Mouse (Mus musculus) thymus, adult 2 months (tissue): ENCODE data around the gene Rita1. TPM values are rescaled to one million over a fixed set of nuclear protein-coding genes. Genes with fewer than 3 reads are reported as not detected.
A peak's percentile ranks its signal among the peaks of the same experiment; 100 is the strongest.

Experiments
- DNase-seq: peaks from one replicate; pipeline ENCODE4 v3.0.0; 2021
- H3K27ac ChIP-seq: fragments of 200-500 bp; 2 replicates; pipeline ENCODE4 v1.5.1; 2012; ENCODE audit warnings: low read length, control low read depth; ENCODE audit not compliant: control insufficient read depth, insufficient read depth
- H3K27me3 ChIP-seq: fragments of 200-500 bp; 2 replicates; pipeline ENCODE4 v1.6.1; 2012; ENCODE audit warnings: mild to moderate bottlenecking, low read length, moderate library complexity, mixed read lengths; ENCODE audit not compliant: control insufficient read depth, insufficient read depth
- H3K36me3 ChIP-seq: fragments of 200-500 bp; 2 replicates; pipeline ENCODE4 v1.6.1; 2012; ENCODE audit warnings: mild to moderate bottlenecking, low read length, moderate library complexity; ENCODE audit not compliant: control insufficient read depth, insufficient read depth
- H3K4me1 ChIP-seq: fragments of 200-500 bp; replicated peaks from 2 replicates; pipeline ENCODE4 v1.6.1; 2012; ENCODE audit warnings: low read length; ENCODE audit not compliant: control insufficient read depth, insufficient read depth
- H3K4me3 ChIP-seq: fragments of 200-500 bp; 2 replicates; pipeline ENCODE4 v1.5.1; 2012; ENCODE audit warnings: mild to moderate bottlenecking, low read length, control low read depth, moderate library complexity; ENCODE audit not compliant: control insufficient read depth, insufficient read depth
- CTCF ChIP-seq: fragments of 200-500 bp; IDR thresholded peaks from 2 replicates; pipeline ENCODE4 v1.5.1; 2012; ENCODE audit warnings: mild to moderate bottlenecking, control low read depth, low read length, moderate library complexity, borderline replicate concordance; ENCODE audit not compliant: control insufficient read depth, poor library complexity, insufficient read depth; ENCODE audit errors: extremely low read depth
- POLR2A ChIP-seq: fragments of 200-500 bp; IDR thresholded peaks from 2 replicates; pipeline ENCODE4 v1.6.1; 2012; ENCODE audit warnings: mild to moderate bottlenecking, low read length, control low read depth, moderate library complexity; ENCODE audit not compliant: control insufficient read depth, poor library complexity, insufficient read depth; ENCODE audit errors: extremely low read depth
- WGBS: fragments of 180-500 bp; shearing (Covaris S2); methylation state at CpG from one replicate; pipeline ENCODE4 v1.1.7; 2018; 5-methylcytosine and 5-hydroxymethylcytosine counted together
- polyA plus RNA-seq: library from polyadenylated mRNA; depleted of rRNA; stranded (reverse); fragments of >200 nt; gene quantifications from 2 replicates; pipeline ENCODE4 v1.2.3, GENCODE M21; 2012

The Rita1 gene
- polyA plus RNA-seq, 1 experiment, result 20.6 TPM

GRCm38 (mm10) chr5:120649374-120649933, 37.1 kb upstream of the Rita1 start:
- Histone ChIP-seq H3K27me3 (no peaks in the 10 kb centered on the region), H3K36me3 (no peaks in the 10 kb centered on the region), H3K4me3 (peak overlapping the region; percentile 67), H3K4me1 (peaks cover 37% of the 10 kb centered on the region), H3K27ac (no peak overlapping the region)
- WGBS, result 3% methylated on average over 21 of the region's 21 CpGs
- no peak for TF ChIP-seq POLR2A
- TF ChIP-seq CTCF, result peak; percentile 40; the same call in 1 of the 2 replicates
- DNase-seq, result peak; percentile 63

DNA sequence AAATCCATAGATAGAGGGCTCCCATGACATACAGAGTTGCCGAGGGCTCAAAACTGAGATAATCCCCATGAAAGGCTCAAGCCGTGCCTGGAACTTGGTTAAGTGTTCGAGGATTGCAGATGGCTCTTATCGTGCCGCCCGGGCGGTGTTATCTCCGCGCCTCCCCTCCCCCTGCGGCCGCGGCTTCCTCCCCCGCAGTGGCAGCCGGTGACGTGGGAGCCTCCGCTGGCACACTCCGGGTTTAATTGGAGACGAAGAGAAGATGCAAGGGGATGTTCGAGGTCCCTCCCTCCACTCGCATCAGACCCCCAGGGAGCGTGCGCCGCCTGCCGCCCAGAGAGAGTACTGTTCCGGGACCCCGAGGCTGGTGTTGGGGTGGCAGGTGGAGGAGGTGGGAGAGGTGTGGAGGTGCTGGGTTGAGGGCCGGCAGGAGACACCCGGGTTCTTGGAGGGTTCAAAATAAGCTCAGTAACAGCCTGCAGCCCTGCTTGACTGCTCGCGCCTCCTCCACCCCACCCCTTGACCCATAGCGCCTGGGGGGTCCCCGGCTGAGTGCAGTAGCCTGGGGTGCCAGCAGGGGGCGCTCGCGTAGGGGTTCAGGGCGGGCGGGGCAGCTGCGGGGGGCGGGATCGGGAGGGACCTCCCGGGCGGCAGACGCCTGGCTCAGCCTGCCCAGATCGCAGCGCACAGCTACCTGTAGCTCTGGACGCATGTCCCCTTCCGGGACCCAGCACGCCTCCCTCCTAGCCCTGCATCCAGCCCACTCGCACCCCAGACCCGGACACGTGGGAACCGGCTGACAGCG, 36.4 kb upstream of the Rita1 start, which contains the start of gene Rasal1:
Gene Rasal1 (plus strand): TSS at position 244 of the 805 bp plus-strand sequence.
- Histone ChIP-seq H3K4me1 (peaks cover 41% of the 10 kb centered on the region), H3K27me3 (no peaks in the 10 kb centered on the region), H3K27ac (peak within 1 kb of the TSS; percentile 61), H3K4me3 (peak within 1 kb of the TSS; percentile 67), H3K36me3 (no peaks in the 10 kb centered on the region)
- TF ChIP-seq POLR2A (0 out of 2 replicates have a peak, but pooled peaks have one; percentile 53), CTCF (peak; percentile 92)
- DNase-seq, result peak; percentile 93
- WGBS, result under 1% methylated on average over 53 of the region's 53 CpGs

DNA sequence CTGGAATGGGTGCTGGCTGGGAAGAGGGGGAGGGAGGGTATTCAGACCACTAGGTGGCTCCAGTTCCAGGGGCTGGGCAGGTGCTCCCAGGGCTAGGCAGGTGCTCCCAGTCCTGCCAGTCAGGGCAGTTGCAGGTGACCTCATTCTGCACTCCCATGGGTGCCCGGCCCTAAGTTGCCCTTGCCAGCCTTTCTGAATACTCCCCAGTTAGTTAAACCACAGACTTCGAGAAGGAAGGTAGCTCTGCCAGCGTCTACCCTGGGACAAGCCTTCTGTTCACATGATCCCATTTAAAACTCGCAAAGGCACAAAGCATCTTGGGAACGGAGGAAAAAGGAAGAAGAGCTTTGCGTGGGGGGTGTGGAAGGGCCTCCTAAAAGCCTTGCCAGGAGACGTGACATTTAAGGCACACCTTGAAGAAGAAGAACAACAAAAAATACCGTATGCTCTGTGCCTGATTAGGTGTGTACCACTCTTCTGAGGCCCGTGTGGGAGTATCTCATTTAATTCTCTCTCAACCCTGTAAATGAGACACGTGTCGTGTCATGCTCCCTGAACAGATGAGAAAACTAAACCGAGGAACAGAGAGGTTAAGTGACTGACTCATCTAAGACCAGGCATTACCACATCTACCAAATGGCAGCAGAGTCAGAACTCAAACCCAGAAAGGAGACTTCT, 35.6 kb upstream of the Rita1 start:
- peak; percentile 64; the same call in 1 of the 2 replicates for TF ChIP-seq CTCF
- no peak for TF ChIP-seq POLR2A
- WGBS, result 2% methylated on average over 12 of the region's 12 CpGs
- no peaks in the 10 kb centered on the region for H3K36me3 ChIP-seq
- H3K4me1 ChIP-seq, result peaks cover 44% of the 10 kb centered on the region
- peak overlapping the region; percentile 61 for H3K27ac ChIP-seq
- H3K4me3 ChIP-seq, result no peak overlapping the region
- no peaks in the 10 kb centered on the region for H3K27me3 ChIP-seq
- peak; percentile 54 for DNase-seq

DNA sequence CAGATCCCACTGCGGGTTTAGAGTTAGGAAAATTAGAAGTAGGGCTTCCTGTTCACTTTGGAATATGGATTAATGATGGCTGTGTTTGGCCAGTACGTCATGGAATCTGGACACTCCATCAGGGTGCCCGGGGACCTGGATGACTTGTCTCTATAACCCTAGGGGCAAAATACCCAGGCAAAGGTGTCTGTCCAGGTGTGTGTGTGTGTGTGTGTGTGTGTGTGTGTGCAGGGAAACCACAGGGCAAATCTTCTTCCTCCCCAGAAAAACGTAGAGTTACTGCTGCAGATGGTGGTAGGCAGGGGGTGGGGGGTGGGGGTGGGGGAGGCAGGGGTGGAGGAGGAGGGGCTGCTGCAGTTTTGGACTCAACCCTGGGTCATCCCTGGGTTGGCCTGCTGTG, 35.0 kb upstream of the Rita1 start:
- Histone ChIP-seq H3K27ac (peak overlapping the region; percentile 61), H3K27me3 (no peaks in the 10 kb centered on the region), H3K36me3 (no peaks in the 10 kb centered on the region), H3K4me3 (no peak overlapping the region), H3K4me1 (peaks cover 44% of the 10 kb centered on the region)
- 53% methylated on average over 4 of the region's 4 CpGs for WGBS
- no peak for TF ChIP-seq POLR2A
- TF ChIP-seq CTCF, result no peak
- DNase-seq, result no peak

DNA sequence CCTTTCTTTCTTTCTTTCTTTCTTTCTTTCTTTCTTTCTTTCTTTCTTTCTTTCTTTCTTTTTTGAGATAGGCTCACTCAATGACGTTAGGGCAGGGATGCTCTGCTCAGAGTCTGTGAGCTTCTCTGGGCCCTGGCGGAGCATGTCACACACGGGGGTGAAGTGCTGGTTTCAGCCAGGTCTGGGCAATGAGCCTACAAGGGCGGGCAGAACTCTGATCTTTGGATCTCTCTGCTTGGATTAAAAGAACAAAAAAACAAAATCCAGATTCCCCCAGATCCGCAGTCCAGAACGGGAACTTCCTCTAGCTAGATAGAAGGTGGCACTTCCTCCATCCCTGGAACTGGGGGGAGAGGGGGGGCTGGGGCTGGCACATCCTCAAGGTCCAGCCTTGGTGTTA, 33.5 kb upstream of the Rita1 start:
- DNase-seq, result no peak
- Histone ChIP-seq H3K4me3 (no peak overlapping the region), H3K4me1 (peaks cover 44% of the 10 kb centered on the region), H3K27me3 (no peaks in the 10 kb centered on the region), H3K36me3 (no peaks in the 10 kb centered on the region), H3K27ac (no peak overlapping the region)
- 59% methylated on average over 6 of the region's 6 CpGs for WGBS
- TF ChIP-seq POLR2A (no peak), CTCF (no peak)

GRCm38 (mm10) chr5:120644227-120644626, 31.8 kb upstream of the Rita1 start:
- no peaks in the 10 kb centered on the region for H3K27me3 ChIP-seq
- no peak overlapping the region for H3K4me3 ChIP-seq
- no peak for DNase-seq
- H3K4me1 ChIP-seq, result peaks cover 34% of the 10 kb centered on the region
- H3K36me3 ChIP-seq, result no peaks in the 10 kb centered on the region
- no peak overlapping the region for H3K27ac ChIP-seq
- TF ChIP-seq POLR2A (no peak), CTCF (no peak)
- WGBS, result 60% methylated on average over 3 of the region's 3 CpGs
